Mouse (Mus musculus) kidney, postnatal 0 days (tissue): ENCODE data around the gene Nrxn3. TPM values are rescaled to one million over a fixed set of nuclear protein-coding genes. Genes with fewer than 3 reads are reported as not detected.

Experiments used
- ATAC-seq: fragments of 200-750 bp; cut with Nextera tagmentation; replicated peaks from 2 replicates; pipeline ENCODE4 v1.8.0; 2017; ENCODE audit warnings: low read depth, moderate number of reproducible peaks, moderate TSS enrichment, moderate library complexity; ENCODE audit not compliant: low FRiP score
- DNase-seq: peaks from one replicate; pipeline ENCODE4 v3.0.0-alpha.2; 2016; ENCODE audit warnings: low spot score
- H3K27ac ChIP-seq: fragments of 300-500 bp; sonication (generic); 2 replicates; pipeline ENCODE4 v1.5.1; 2014; ENCODE audit warnings: mild to moderate bottlenecking
- H3K27me3 ChIP-seq: fragments of 300-500 bp; sonication (generic); 2 replicates; pipeline ENCODE4 v1.6.1; 2014; ENCODE audit warnings: low read length, mixed read lengths; ENCODE audit not compliant: insufficient read depth
- H3K36me3 ChIP-seq: fragments of 300-500 bp; sonication (generic); 2 replicates; pipeline ENCODE4 v1.6.1; 2014; ENCODE audit warnings: low read length, mixed read lengths; ENCODE audit not compliant: insufficient read depth
- H3K4me1 ChIP-seq: fragments of 300-500 bp; sonication (generic); replicated peaks from 2 replicates; pipeline ENCODE4 v1.6.1; 2014; ENCODE audit warnings: antibody characterized with exemption, low read length, mixed read lengths; ENCODE audit not compliant: insufficient read depth
- H3K4me2 ChIP-seq: fragments of 300-500 bp; sonication (generic); 2 replicates; pipeline ENCODE4 v1.6.1; 2014; ENCODE audit warnings: mild to moderate bottlenecking, low read length, moderate library complexity, mixed read lengths
- H3K4me3 ChIP-seq: fragments of 300-500 bp; sonication (generic); replicated peaks from 2 replicates; pipeline ENCODE4 v1.5.1; 2014; ENCODE audit warnings: low read depth, low read length
- H3K9ac ChIP-seq: fragments of 300-500 bp; sonication (generic); 2 replicates; pipeline ENCODE4 v1.6.1; 2014; ENCODE audit warnings: low read depth, low read length
- H3K9me3 ChIP-seq: fragments of 300-500 bp; sonication (generic); replicated peaks from 2 replicates; pipeline ENCODE4 v1.6.1; 2016; ENCODE audit warnings: low read length, inconsistent platforms, mixed read lengths
- CTCF ChIP-seq: IDR thresholded peaks from 2 replicates; pipeline ENCODE4 v1.5.1; 2016; ENCODE audit warnings: antibody characterized with exemption, low read depth, mild to moderate bottlenecking, moderate library complexity
- WGBS: fragments of 180-500 bp; shearing (Covaris S2); extraction: QIAGEN DNeasy Blood & Tissue Kit; methylation state at CpG from one replicate; pipeline ENCODE4 v1.1.7; 2014; 5-methylcytosine and 5-hydroxymethylcytosine counted together
- polyA plus RNA-seq: library from polyadenylated mRNA; unstranded; fragments of >200 nt; fragmentation: Nextera tagmentation; extraction: Ambion mirVana; gene quantifications from 2 replicates; pipeline ENCODE4 v1.2.1, GENCODE M21; 2015

The Nrxn3 gene
- 3.0 and 3.2 TPM in 2 replicates for polyA plus RNA-seq

- peak; percentile 82 for ATAC-seq
- peak; percentile 75 for DNase-seq
- TF ChIP-seq CTCF = no peak
Observed at GRCm38 (mm10) chr12:88722691-88723070, at the start of gene Nrxn3. TSS of gene Nrxn3 (plus strand) at chr12:88722876.

GRCm38 (mm10) chr12:88704159-88704846, 18.4 kb upstream of the Nrxn3 start:
- Histone ChIP-seq H3K27me3 (no peaks in the 10 kb centered on the region), H3K4me1 (no peaks in the 10 kb centered on the region), H3K9me3 (no peaks in the 10 kb centered on the region), H3K4me2 (no peak overlapping the region), H3K36me3 (no peaks in the 10 kb centered on the region), H3K9ac (no peak overlapping the region), H3K27ac (no peak overlapping the region), H3K4me3 (no peak overlapping the region)
- no peak for TF ChIP-seq CTCF
- WGBS = 47% methylated on average over 10 of the region's 10 CpGs
- no peak for ATAC-seq
- no peak for DNase-seq

More at GRCm38 (mm10) chr12:88722691-88723070, at the start of gene Nrxn3:
- peak within 1 kb of the TSS; percentile 9; the same call in 1 of the 2 replicates for H3K4me3 ChIP-seq
- H3K27ac ChIP-seq = no peak within 1 kb of the TSS
- WGBS = 0% methylated on average over 9 of the region's 9 CpGs
- H3K27me3 ChIP-seq = no peaks in the 10 kb centered on the region; the same call in 1 of the 2 replicates
- no peak within 1 kb of the TSS for H3K9ac ChIP-seq
- peak within 1 kb of the TSS; percentile 37 for H3K4me2 ChIP-seq
- no peaks in the 10 kb centered on the region for H3K9me3 ChIP-seq
- no peaks in the 10 kb centered on the region for H3K36me3 ChIP-seq
- no peaks in the 10 kb centered on the region for H3K4me1 ChIP-seq

DNA sequence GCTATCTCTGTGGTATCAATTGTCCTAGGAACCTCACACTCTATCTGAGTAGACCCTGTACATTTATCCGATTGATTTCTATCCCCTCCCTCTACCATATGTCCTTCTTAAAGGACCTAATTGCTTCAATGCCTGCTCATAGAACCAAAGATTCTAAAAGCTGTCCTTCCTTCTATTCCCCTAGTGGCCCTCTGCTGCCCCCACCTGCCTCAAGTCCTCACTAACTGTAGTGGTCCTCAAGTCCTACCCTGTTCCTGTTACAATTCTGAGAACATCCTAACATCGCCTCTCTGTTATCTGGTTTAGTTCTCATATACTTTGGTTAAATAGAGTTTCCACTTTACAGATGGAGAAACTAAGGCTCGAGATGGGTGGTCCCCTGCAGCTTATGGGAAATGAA, 16.7 kb upstream of the Nrxn3 start:
- H3K36me3 ChIP-seq = no peaks in the 10 kb centered on the region
- ATAC-seq (no peak), DNase-seq (peak; percentile 4)
- H3K9ac ChIP-seq = no peak overlapping the region
- H3K4me3 ChIP-seq = no peak overlapping the region
- no peaks in the 10 kb centered on the region for H3K9me3 ChIP-seq
- no peaks in the 10 kb centered on the region for H3K27me3 ChIP-seq
- no peaks in the 10 kb centered on the region for H3K4me1 ChIP-seq
- H3K4me2 ChIP-seq = no peak overlapping the region
- H3K27ac ChIP-seq = no peak overlapping the region
- 71% methylated on average over 3 of the region's 3 CpGs for WGBS
- peak; percentile 58 for TF ChIP-seq CTCF

GRCm38 (mm10) chr12:88707786-88708185, 14.9 kb upstream of the Nrxn3 start:
- Histone ChIP-seq H3K4me1 (no peaks in the 10 kb centered on the region), H3K9me3 (no peaks in the 10 kb centered on the region), H3K27ac (no peak overlapping the region), H3K4me3 (no peak overlapping the region), H3K27me3 (no peaks in the 10 kb centered on the region), H3K36me3 (no peaks in the 10 kb centered on the region), H3K4me2 (no peak overlapping the region), H3K9ac (no peak overlapping the region)
- ATAC-seq (no peak), DNase-seq (no peak)
- no peak for TF ChIP-seq CTCF
- WGBS = 90% methylated on average over 3 of the region's 3 CpGs

GRCm38 (mm10) chr12:88709223-88709622, 13.5 kb upstream of the Nrxn3 start:
- Histone ChIP-seq H3K4me1 (no peaks in the 10 kb centered on the region), H3K9ac (no peak overlapping the region), H3K4me3 (no peak overlapping the region), H3K27me3 (no peaks in the 10 kb centered on the region), H3K9me3 (no peaks in the 10 kb centered on the region), H3K36me3 (no peaks in the 10 kb centered on the region), H3K27ac (no peak overlapping the region), H3K4me2 (no peak overlapping the region)
- ATAC-seq (peak; percentile 79; the same call in 1 of the 2 replicates), DNase-seq (peak; percentile 91)
- 9% methylated on average over 11 of the region's 11 CpGs for WGBS
- TF ChIP-seq CTCF = peak; percentile 70

- H3K4me3 ChIP-seq = no peak overlapping the region
- ATAC-seq (no peak), DNase-seq (no peak)
- no peak overlapping the region for H3K9ac ChIP-seq
- no peak overlapping the region for H3K27ac ChIP-seq
- H3K27me3 ChIP-seq = no peaks in the 10 kb centered on the region
- no peaks in the 10 kb centered on the region for H3K4me1 ChIP-seq
- no peak for TF ChIP-seq CTCF
- H3K9me3 ChIP-seq = no peaks in the 10 kb centered on the region
- H3K36me3 ChIP-seq = no peaks in the 10 kb centered on the region
- no peak overlapping the region for H3K4me2 ChIP-seq
- 67% methylated on average over 4 of the region's 4 CpGs for WGBS
Observed at GRCm38 (mm10) chr12:88713456-88713855, 9.2 kb upstream of the Nrxn3 start.
